Mouse (Mus musculus) spleen, postnatal 0 days (tissue): ENCODE data around the gene Dupd1. TPM values are rescaled to one million over a fixed set of nuclear protein-coding genes. Genes with fewer than 3 reads are reported as not detected.

Experiments used
- polyA plus RNA-seq: library from polyadenylated mRNA; unstranded; fragments of >200 nt; fragmentation: Nextera tagmentation; extraction: Ambion mirVana; gene quantifications from 2 replicates; pipeline ENCODE4 v1.2.1, GENCODE M21; 2015

Gene Dupd1
- polyA plus RNA-seq: not detected in 2 replicates

GRCm38 (mm10) chr14:21714486-21714885 lies at the start of gene Dupd1:
Gene Dupd1 (minus strand): TSS chr14:21714576.

DNA sequence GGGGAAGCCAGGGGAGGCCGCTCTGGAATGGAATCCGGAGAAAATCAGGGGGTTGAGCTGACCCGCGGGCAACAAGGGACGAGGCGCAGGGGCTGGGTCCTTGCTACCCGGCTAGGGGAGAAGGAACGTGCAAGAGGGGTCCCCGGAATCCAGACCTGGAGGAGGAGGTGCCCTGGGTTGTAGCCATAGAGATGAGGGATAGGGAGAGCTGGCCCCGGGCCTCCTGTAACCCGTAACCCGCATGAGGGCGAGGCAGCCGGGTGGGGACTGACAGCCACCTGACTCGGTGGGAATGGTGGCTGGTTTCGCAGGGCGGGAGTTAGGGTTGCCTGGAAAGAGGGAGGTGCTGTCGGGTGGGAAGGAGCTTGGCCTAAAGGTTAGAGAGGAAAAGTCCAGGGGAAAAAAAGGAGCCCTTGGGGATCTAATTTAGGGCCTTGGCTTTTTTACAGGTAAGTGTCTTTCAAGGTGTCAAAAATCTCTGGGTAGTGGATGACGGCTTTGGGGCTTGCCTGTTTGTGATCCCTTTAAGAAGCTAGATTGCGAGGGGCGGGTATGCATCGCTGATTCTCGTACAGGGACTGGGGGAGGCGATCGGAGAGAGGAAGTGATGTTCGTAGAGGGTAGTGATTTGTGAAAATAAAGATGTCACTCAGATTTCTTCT lies 36.6 kb upstream of the Dupd1 start, which contains the start of gene Dusp13:
TSS of gene Dusp13 (minus strand) at position 301 of the 662 bp plus-strand sequence.

DNA sequence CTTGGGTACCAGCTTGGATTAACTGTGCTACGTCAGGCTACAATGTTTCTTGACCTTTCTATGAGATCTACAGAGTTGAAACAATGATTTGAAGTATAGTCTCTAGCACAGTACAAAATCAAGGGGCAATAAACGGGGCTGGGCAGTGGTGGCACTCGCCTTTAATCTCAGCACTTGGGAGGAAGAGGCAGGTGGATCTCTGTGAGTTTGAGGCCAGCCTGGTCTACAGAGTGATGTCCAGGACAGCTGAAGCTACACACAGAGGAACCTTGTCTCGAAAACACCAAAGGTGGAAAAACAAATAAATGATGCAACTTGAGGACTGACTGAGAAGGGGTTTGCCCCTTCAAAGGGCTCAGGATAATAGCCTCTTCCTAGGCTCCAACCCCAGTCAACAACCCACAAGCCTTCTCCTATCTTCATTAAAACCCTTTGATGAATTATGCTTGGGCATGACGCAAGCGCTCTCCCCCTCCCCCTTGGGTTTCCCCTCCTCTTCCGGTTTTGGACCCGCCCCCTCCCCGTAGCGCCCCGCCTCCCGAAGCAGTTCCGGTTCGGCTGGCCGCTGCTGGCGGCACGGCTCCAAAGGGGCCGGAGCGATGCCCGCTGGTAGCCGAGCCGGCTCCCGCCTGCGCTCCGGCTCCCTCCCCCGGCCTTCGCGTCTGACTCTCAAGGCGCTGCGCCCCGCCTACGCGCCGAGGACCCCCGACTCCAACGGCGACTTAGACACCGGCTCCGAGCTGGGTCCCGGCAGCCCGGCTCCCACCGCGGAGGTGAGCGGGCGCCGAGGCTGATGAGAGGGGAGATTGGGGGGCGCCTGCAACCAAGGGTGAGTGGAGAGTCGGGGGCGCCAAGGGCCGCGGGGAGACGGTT lies 35.9 kb upstream of the Dupd1 start, which contains the start of gene Samd8:
TSS of gene Samd8 (plus strand) at position 524 of the 873 bp plus-strand sequence.

Other genes with a start within 250 kb of the Dupd1 start
- 3.8 and 4.2 TPM in 2 replicates for gene Kat6b, start 233.1 kb downstream of the Dupd1 start, polyA plus RNA-seq
- gene Samd8, start 36.0 kb upstream of the Dupd1 start, polyA plus RNA-seq: 4.5 and 6.1 TPM in 2 replicates
- gene Dusp13, start 36.6 kb upstream of the Dupd1 start, polyA plus RNA-seq: not detected in 2 replicates
- gene Vdac2, start 110.7 kb upstream of the Dupd1 start, polyA plus RNA-seq: 167 and 176 TPM in 2 replicates
- gene Comtd1, start 134.4 kb upstream of the Dupd1 start, polyA plus RNA-seq: 34.8 and 35.3 TPM in 2 replicates